Mouse (Mus musculus): ENCODE results near the gene Glipr2. TPM values are rescaled to one million over a fixed set of nuclear protein-coding genes. Genes with fewer than 3 reads are reported as not detected.

The Glipr2 gene
- polyA plus RNA-seq, 1 experiment from 2014 or later: 44.3 TPM

- no peak for ATAC-seq (replicated peaks; ENCODE audit: insufficient number of reproducible peaks, insufficient read depth, low FRiP score, low read depth)
- H3K4me1 ChIP-seq (replicated peaks): peaks cover 23% of the 10 kb centered on the region
- 45% methylated on average over 2 of the region's 2 CpGs for WGBS
- no peaks in the 10 kb centered on the region for H3K36me3 ChIP-seq
- no peaks in the 10 kb centered on the region for H3K9me3 ChIP-seq (replicated peaks)
- no peaks in the 10 kb centered on the region for H3K27me3 ChIP-seq
- H3K27ac ChIP-seq: no peak overlapping the region
- H3K4me2 ChIP-seq: no peak overlapping the region
- no peak overlapping the region for H3K4me3 ChIP-seq
- no peak overlapping the region for H3K9ac ChIP-seq
Observed at GRCm38 (mm10) chr4:44010893-44011292, 53.7 kb downstream of the Glipr2 start.

GRCm38 (mm10) chr4:44011799-44012198, 54.6 kb downstream of the Glipr2 start:
- 78% methylated on average over 3 of the region's 3 CpGs for WGBS
- Histone ChIP-seq H3K27me3 (no peaks in the 10 kb centered on the region), H3K27ac (peak overlapping the region; percentile 72; the same call in 1 of the 2 replicates), H3K4me1 (replicated peaks) (peaks cover 25% of the 10 kb centered on the region), H3K4me3 (peak overlapping the region; percentile 93), H3K9ac (peak overlapping the region; percentile 56), H3K4me2 (peak overlapping the region; percentile 85), H3K9me3 (replicated peaks) (no peaks in the 10 kb centered on the region), H3K36me3 (no peaks in the 10 kb centered on the region)
- ATAC-seq (replicated peaks; ENCODE audit: insufficient number of reproducible peaks, insufficient read depth, low FRiP score, low read depth): no peak

GRCm38 (mm10) chr4:44012376-44013367, 55.5 kb downstream of the Glipr2 start:
- Histone ChIP-seq H3K9me3 (replicated peaks) (no peaks in the 10 kb centered on the region), H3K27me3 (no peaks in the 10 kb centered on the region), H3K9ac (peak overlapping the region; percentile 93), H3K27ac (peak overlapping the region; percentile 84), H3K4me2 (peak overlapping the region; percentile 85), H3K36me3 (no peaks in the 10 kb centered on the region), H3K4me1 (replicated peaks) (peaks cover 25% of the 10 kb centered on the region), H3K4me3 (peak overlapping the region; percentile 93)
- peak; percentile 98 for ATAC-seq (replicated peaks; ENCODE audit: insufficient number of reproducible peaks, insufficient read depth, low FRiP score, low read depth)
- whole genome bisulfite sequencing: 0% methylated on average over 77 of the region's 77 CpGs

- Histone ChIP-seq H3K4me1 (replicated peaks) (peaks cover 25% of the 10 kb centered on the region), H3K4me2 (peak overlapping the region; percentile 85), H3K27ac (peak overlapping the region; percentile 84), H3K9me3 (replicated peaks) (no peaks in the 10 kb centered on the region), H3K36me3 (no peaks in the 10 kb centered on the region), H3K9ac (peak overlapping the region; percentile 93), H3K4me3 (peak overlapping the region; percentile 93), H3K27me3 (no peaks in the 10 kb centered on the region)
- 19% methylated on average over 11 of the region's 11 CpGs for WGBS
- no peak for ATAC-seq (replicated peaks; ENCODE audit: insufficient number of reproducible peaks, insufficient read depth, low FRiP score, low read depth)
Observed at GRCm38 (mm10) chr4:44013391-44014070, 56.3 kb downstream of the Glipr2 start.

- no peak overlapping the region for H3K9ac ChIP-seq
- no peak overlapping the region for H3K4me2 ChIP-seq
- WGBS: 79% methylated on average over 4 of the region's 4 CpGs
- ATAC-seq (replicated peaks; ENCODE audit: insufficient number of reproducible peaks, insufficient read depth, low FRiP score, low read depth): no peak
- H3K36me3 ChIP-seq: peaks cover 23% of the 10 kb centered on the region
- no peaks in the 10 kb centered on the region for H3K9me3 ChIP-seq (replicated peaks)
- no peaks in the 10 kb centered on the region for H3K27me3 ChIP-seq
- no peak overlapping the region for H3K27ac ChIP-seq
- H3K4me3 ChIP-seq: no peak overlapping the region
- peaks cover 25% of the 10 kb centered on the region for H3K4me1 ChIP-seq (replicated peaks)
Observed at GRCm38 (mm10) chr4:44016071-44016470, 58.9 kb downstream of the Glipr2 start.

- Histone ChIP-seq H3K4me1 (replicated peaks) (peaks cover 24% of the 10 kb centered on the region), H3K4me2 (no peak overlapping the region), H3K4me3 (no peak overlapping the region), H3K27ac (no peak overlapping the region), H3K27me3 (no peaks in the 10 kb centered on the region), H3K9me3 (replicated peaks) (no peaks in the 10 kb centered on the region), H3K36me3 (peaks cover 30% of the 10 kb centered on the region), H3K9ac (no peak overlapping the region)
- WGBS: 91% methylated on average over 12 of the region's 12 CpGs
- no peak for ATAC-seq (replicated peaks; ENCODE audit: insufficient number of reproducible peaks, insufficient read depth, low FRiP score, low read depth)
Observed at GRCm38 (mm10) chr4:44016791-44017190, 59.6 kb downstream of the Glipr2 start.

GRCm38 (mm10) chr4:44022323-44022722, 65.1 kb downstream of the Glipr2 start:
- Histone ChIP-seq H3K9ac (no peak overlapping the region), H3K27me3 (no peaks in the 10 kb centered on the region), H3K4me2 (no peak overlapping the region), H3K4me3 (no peak overlapping the region), H3K4me1 (replicated peaks) (no peaks in the 10 kb centered on the region; the same call in 1 of the 2 replicates), H3K9me3 (replicated peaks) (no peaks in the 10 kb centered on the region), H3K36me3 (peaks cover 83% of the 10 kb centered on the region), H3K27ac (no peak overlapping the region)
- 77% methylated on average over 4 of the region's 4 CpGs for WGBS
- ATAC-seq (replicated peaks; ENCODE audit: insufficient number of reproducible peaks, insufficient read depth, low FRiP score, low read depth): no peak

- no peak overlapping the region for H3K9ac ChIP-seq
- no peaks in the 10 kb centered on the region for H3K27me3 ChIP-seq
- no peaks in the 10 kb centered on the region for H3K9me3 ChIP-seq (replicated peaks)
- H3K4me1 ChIP-seq (replicated peaks): peaks cover 3% of the 10 kb centered on the region
- H3K4me3 ChIP-seq: no peak overlapping the region
- no peak overlapping the region for H3K4me2 ChIP-seq
- H3K27ac ChIP-seq: no peak overlapping the region
- ATAC-seq (replicated peaks; ENCODE audit: insufficient number of reproducible peaks, insufficient read depth, low FRiP score, low read depth): no peak
- WGBS: 81% methylated on average over 11 of the region's 11 CpGs
- peaks cover 86% of the 10 kb centered on the region for H3K36me3 ChIP-seq
Observed at GRCm38 (mm10) chr4:44022766-44023165, 65.6 kb downstream of the Glipr2 start.

- Histone ChIP-seq H3K4me1 (replicated peaks) (peaks cover 11% of the 10 kb centered on the region), H3K4me2 (no peak overlapping the region), H3K9me3 (replicated peaks) (no peaks in the 10 kb centered on the region), H3K36me3 (peaks cover 88% of the 10 kb centered on the region), H3K27me3 (no peaks in the 10 kb centered on the region), H3K27ac (no peak overlapping the region), H3K4me3 (no peak overlapping the region), H3K9ac (no peak overlapping the region)
- 90% methylated on average over 9 of the region's 9 CpGs for WGBS
- ATAC-seq (replicated peaks; ENCODE audit: insufficient number of reproducible peaks, insufficient read depth, low FRiP score, low read depth): no peak
Observed at GRCm38 (mm10) chr4:44023681-44024080, 66.5 kb downstream of the Glipr2 start.

GRCm38 (mm10) chr4:44024241-44024640, 67.0 kb downstream of the Glipr2 start:
- Histone ChIP-seq H3K4me1 (replicated peaks) (peaks cover 17% of the 10 kb centered on the region), H3K27me3 (no peaks in the 10 kb centered on the region), H3K4me3 (no peak overlapping the region), H3K36me3 (peaks cover 88% of the 10 kb centered on the region), H3K27ac (no peak overlapping the region), H3K9me3 (replicated peaks) (no peaks in the 10 kb centered on the region), H3K4me2 (no peak overlapping the region), H3K9ac (no peak overlapping the region)
- no peak for ATAC-seq (replicated peaks; ENCODE audit: insufficient number of reproducible peaks, insufficient read depth, low FRiP score, low read depth)
- 94% methylated on average over 6 of the region's 6 CpGs for WGBS

GRCm38 (mm10) chr4:44025570-44025969, 68.4 kb downstream of the Glipr2 start:
- Histone ChIP-seq H3K4me3 (no peak overlapping the region), H3K27ac (no peak overlapping the region), H3K9me3 (replicated peaks) (no peaks in the 10 kb centered on the region), H3K4me2 (no peak overlapping the region), H3K27me3 (no peaks in the 10 kb centered on the region), H3K36me3 (peaks cover 81% of the 10 kb centered on the region), H3K9ac (no peak overlapping the region), H3K4me1 (replicated peaks) (peaks cover 30% of the 10 kb centered on the region)
- no peak for ATAC-seq (replicated peaks; ENCODE audit: insufficient number of reproducible peaks, insufficient read depth, low FRiP score, low read depth)
- WGBS: 88% methylated on average over 6 of the region's 6 CpGs

Measured in heart, embryonic 15.5 days (tissue).